Mouse (Mus musculus): ENCODE results near the gene Fam205c. TPM values are rescaled to one million over a fixed set of nuclear protein-coding genes. Genes with fewer than 3 reads are reported as not detected.

Fam205c gene
- polyA plus RNA-seq, 1 experiment from 2014 or later = 0.42 TPM

Other genes with a start within 250 kb of the Fam205c start
- 0.37 and 0.58 TPM in 2 replicates for gene Gm2564, start 244.5 kb downstream of the Fam205c start, polyA plus RNA-seq (2015; fragmentation: Nextera tagmentation; extraction: Ambion mirVana)
- not detected in 2 replicates for gene Ccl27b, start 219.0 kb downstream of the Fam205c start, polyA plus RNA-seq (2015; fragmentation: Nextera tagmentation; extraction: Ambion mirVana)
- not detected in 2 replicates for gene Il11ra2, start 212.3 kb downstream of the Fam205c start, polyA plus RNA-seq (2015; fragmentation: Nextera tagmentation; extraction: Ambion mirVana)
- not detected in 2 replicates for gene 4930578G10Rik, start 138.7 kb downstream of the Fam205c start, polyA plus RNA-seq (2015; fragmentation: Nextera tagmentation; extraction: Ambion mirVana)
- 0.45 TPM in 1 of 2 replicates, not detected in the other for gene Ccl19, start 117.7 kb downstream of the Fam205c start, polyA plus RNA-seq (2015; fragmentation: Nextera tagmentation; extraction: Ambion mirVana)
- 41.8 and 47.0 TPM in 2 replicates for gene Ccl21a, start 100.2 kb downstream of the Fam205c start, polyA plus RNA-seq (2015; fragmentation: Nextera tagmentation; extraction: Ambion mirVana)
- not detected in 2 replicates for gene Fam205a1, start 20.3 kb downstream of the Fam205c start, polyA plus RNA-seq (2015; fragmentation: Nextera tagmentation; extraction: Ambion mirVana)
- 0.12 TPM in 1 of 2 replicates, not detected in the other for gene Gm12394, start 17.5 kb downstream of the Fam205c start, polyA plus RNA-seq (2015; fragmentation: Nextera tagmentation; extraction: Ambion mirVana)
- 1.1 and 2.1 TPM in 2 replicates for gene Phf24, start 42.4 kb upstream of the Fam205c start, polyA plus RNA-seq (2015; fragmentation: Nextera tagmentation; extraction: Ambion mirVana)
- gene Dnajb5, start 75.6 kb upstream of the Fam205c start, polyA plus RNA-seq (2015; fragmentation: Nextera tagmentation; extraction: Ambion mirVana) = 7.6 and 9.2 TPM in 2 replicates
- 0.43 and 1.7 TPM in 2 replicates for gene 1700022I11Rik, start 95.4 kb upstream of the Fam205c start, polyA plus RNA-seq (2015; fragmentation: Nextera tagmentation; extraction: Ambion mirVana)
- 430 and 514 TPM in 2 replicates for gene Vcp, start 126.3 kb upstream of the Fam205c start, polyA plus RNA-seq (2015; fragmentation: Nextera tagmentation; extraction: Ambion mirVana)
- gene Fancg, start 136.3 kb upstream of the Fam205c start, polyA plus RNA-seq (2015; fragmentation: Nextera tagmentation; extraction: Ambion mirVana) = 13.0 and 17.2 TPM in 2 replicates
- 21.7 and 22.6 TPM in 2 replicates for gene Pigo, start 151.6 kb upstream of the Fam205c start, polyA plus RNA-seq (2015; fragmentation: Nextera tagmentation; extraction: Ambion mirVana)
- 303 TPM in 2 replicates for gene Stoml2, start 157.5 kb upstream of the Fam205c start, polyA plus RNA-seq (2015; fragmentation: Nextera tagmentation; extraction: Ambion mirVana)
- 11.9 and 13.2 TPM in 2 replicates for gene Fam214b, start 172.0 kb upstream of the Fam205c start, polyA plus RNA-seq (2015; fragmentation: Nextera tagmentation; extraction: Ambion mirVana)
- gene Unc13b, start 184.7 kb upstream of the Fam205c start, polyA plus RNA-seq (2015; fragmentation: Nextera tagmentation; extraction: Ambion mirVana) = 7.8 and 9.1 TPM in 2 replicates

Data from stomach, embryonic 15.5 days (tissue).